Mouse (Mus musculus) layer of hippocampus, adult 11-12 months (tissue): ENCODE measurements around the gene Olfr1160.
"Not testable (repeated sequence)": the region's sequence is repeated elsewhere in the genome, so short reads cannot be mapped to it uniquely, and the experiment has no call there.

Experiments
- DNase-seq: peaks from one replicate; pipeline ENCODE4 v3.0.0; 2022; ENCODE audit warnings: low spot score

Olfr1160 gene

DNA sequence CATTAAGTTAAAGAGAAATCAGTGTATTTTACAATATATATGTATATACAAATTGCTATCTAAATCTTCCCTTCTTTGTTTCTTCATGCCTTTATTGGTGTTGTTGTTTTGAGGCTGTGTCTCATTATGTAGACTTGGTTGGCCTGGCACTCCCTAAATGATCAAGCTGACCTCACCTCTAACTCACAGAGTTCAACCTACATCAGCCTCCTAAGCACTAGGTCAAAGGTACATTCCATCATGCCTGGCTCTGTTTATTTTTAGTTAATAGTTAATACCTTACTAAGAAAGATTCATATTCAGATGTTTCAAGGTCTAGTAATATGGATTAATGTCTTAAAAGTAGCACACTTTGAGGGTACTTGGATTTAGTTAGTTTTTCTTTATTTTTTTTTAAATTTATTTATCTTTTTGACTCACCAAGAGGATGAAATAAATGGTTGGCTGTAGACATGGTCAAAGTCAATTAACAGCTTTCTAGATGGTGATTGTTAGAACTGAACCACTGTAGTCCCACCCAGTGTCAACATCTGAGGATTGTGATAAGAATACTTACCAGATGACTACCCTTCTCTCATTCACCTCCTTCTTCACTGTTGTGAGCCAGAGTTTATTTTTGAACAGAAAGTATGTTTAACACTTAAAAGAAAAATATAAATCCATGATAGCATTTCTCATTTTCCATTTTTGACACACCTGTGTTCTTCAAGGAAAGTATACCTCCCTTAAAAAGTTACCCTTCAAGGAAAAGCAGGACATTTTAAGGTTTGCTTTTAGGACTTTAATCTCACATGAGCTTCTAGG lies at the start of gene Olfr1160:
Gene Olfr1160 (minus strand): TSS at position 754 of the 804 bp plus-strand sequence.
- DNase-seq = no peak

DNA sequence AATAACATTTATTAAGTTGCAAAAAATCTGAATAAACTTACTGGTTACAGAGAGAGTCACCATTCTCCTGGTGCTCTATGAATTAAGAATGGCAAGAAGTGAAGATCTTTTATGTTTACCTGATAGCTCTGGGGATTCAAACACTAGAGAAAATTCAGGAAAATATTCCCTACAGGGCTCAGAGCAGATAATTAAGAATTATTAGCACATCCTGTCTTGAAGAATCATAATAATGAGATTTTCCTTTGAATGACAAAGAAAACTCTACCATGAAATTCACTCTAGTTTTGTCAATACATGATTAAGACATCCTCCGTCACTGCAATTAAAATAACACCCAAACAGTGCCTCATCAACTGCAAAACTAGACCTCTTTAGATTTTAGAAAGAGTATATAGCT lies 43.0 kb upstream of the Olfr1160 start, which contains the start of gene Olfr1162:
Gene Olfr1162 (minus strand): TSS at position 101 of the 400 bp plus-strand sequence.
- no peak for DNase-seq

GRCm38 (mm10) chr2:88037599-88037998 lies 29.5 kb upstream of the Olfr1160 start, which contains the start of gene Olfr73:
Olfr73 (minus strand) TSS chr2:88037699.
- DNase-seq = no peak

DNA sequence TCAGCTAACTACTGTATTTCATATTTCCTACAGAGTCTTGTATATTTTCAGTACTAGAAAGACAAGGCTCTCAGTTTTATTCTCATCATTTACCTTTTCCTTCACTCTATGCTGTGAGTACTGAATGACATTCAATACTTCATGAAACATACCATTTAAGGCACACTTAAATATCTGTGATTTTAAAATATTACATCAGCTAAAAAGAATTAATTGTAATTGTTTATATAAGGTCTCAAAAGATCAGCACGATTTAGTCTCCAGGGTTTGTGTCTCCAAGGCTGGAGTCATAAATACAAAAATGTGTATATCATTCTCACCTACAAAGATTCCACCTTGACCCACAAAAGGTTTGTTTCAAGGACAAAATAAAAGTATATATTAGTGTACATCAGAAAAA lies 14.4 kb upstream of the Olfr1160 start, which contains the start of gene Olfr1161:
Gene Olfr1161 (plus strand): TSS at position 301 of the 400 bp plus-strand sequence.
- not testable (repeated sequence) for DNase-seq

DNA sequence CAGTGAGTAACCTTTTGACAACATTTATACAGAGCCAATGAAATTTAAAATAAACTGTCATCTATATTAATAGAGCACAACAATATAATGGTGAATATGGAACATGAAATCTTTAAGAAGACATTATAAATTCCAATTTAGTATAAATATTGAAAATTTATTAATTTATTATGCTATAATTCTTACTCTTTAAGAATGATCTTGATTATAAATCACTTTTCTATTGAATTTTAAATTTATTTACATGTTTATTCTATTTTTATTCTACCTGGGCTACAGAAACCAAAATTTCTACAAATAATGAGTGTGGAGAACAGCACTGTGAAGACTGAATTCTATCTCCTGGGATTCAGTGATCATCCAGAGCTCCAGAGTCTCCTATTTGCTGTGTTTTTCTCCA lies 18.3 kb downstream of the Olfr1160 start, which contains the start of gene Olfr1158:
Gene Olfr1158 (plus strand): TSS at position 301 of the 400 bp plus-strand sequence.
- DNase-seq = no peak

DNA sequence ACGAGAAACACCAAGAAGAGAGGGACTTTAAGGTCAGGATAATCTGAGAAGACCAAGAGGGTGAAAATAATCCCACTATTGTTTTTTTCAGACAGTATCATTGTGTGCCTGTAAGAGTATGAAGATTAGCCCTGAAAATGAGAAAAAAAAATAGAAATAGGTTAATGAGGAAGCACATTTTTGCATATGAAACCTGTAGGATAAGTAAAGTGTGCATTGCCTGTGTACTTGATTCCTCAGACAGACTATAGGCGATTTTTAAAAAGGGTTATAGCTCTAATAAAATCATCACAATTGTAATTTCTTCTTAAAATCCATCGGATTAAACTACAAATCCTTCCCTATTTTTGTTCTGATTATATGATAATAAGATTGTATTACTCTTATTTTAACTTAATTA lies 33.5 kb downstream of the Olfr1160 start, which contains the start of gene Olfr74:
Gene Olfr74 (minus strand): TSS at position 101 of the 400 bp plus-strand sequence.
- DNase-seq = no peak

DNA sequence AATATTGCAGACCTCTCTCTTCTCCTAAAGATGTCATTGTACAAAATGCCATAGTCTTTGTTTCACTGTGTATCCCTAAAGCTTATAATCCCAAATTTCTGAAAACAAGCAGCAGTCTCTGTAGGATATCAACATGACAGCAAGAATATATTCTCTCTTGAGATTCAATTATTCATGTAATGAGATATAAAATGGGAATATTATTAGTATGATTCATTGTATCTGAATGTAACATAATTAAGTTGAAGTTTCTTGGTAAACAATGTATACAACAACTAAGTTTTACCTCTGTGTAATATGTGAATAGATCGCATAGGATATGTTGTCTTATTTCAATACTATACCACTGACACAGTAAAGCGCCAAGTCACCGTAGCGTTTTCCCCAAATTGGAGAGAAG lies 39.9 kb downstream of the Olfr1160 start, which contains the start of gene Olfr1157:
Gene Olfr1157 (minus strand): TSS at position 101 of the 400 bp plus-strand sequence.
- no peak for DNase-seq

- DNase-seq = no peak
These were observed 55.1 kb downstream of the Olfr1160 start, which contains the start of gene Olfr1156 for GRCm38 (mm10) chr2:87953000-87953399. Olfr1156 (minus strand) TSS chr2:87953100.
